Mouse (Mus musculus): ENCODE results near the gene Tenm4. TPM values are rescaled to one million over a fixed set of nuclear protein-coding genes. Genes with fewer than 3 reads are reported as not detected.

Tenm4 gene
- total and polyA plus RNA-seq, 2 experiments, result 0.09 to 0.11 TPM

GRCm38 (mm10) chr7:96413822-96414221 is 242.8 kb downstream of the Tenm4 start:
- Histone ChIP-seq H3K9ac (ENCODE audit: low read depth, low read length) (no peak overlapping the region), H3K27ac (replicated peaks; ENCODE audit: insufficient read depth, low read depth, low read length) (no peak overlapping the region), H3K79me2 (ENCODE audit: control insufficient read depth, insufficient read depth, low read length) (no peaks in the 10 kb centered on the region), H3K27me3 (ENCODE audit: control insufficient read depth, insufficient read depth, low read length) (no peaks in the 10 kb centered on the region), H3K4me3 (ENCODE audit: insufficient read depth, low read depth, low read length) (no peak overlapping the region), H3K4me1 (ENCODE audit: control insufficient read depth, insufficient read depth, low read length) (no peaks in the 10 kb centered on the region), H3K36me3 (ENCODE audit: control insufficient read depth, insufficient read depth, low read length) (no peaks in the 10 kb centered on the region)
- 38% methylated on average over 1 of the region's 1 CpGs for WGBS
- DNase-seq (ENCODE audit: extremely low read depth, low read depth, low spot score), result no peak
- TF ChIP-seq POLR2A (IDR thresholded peaks at IDR 0.05; ENCODE audit: extremely low read depth, insufficient read depth, low read length) (no peak), CTCF (IDR thresholded peaks at IDR 0.05; ENCODE audit: low read depth, low read length) (no peak)

GRCm38 (mm10) chr7:96414290-96415055 is 243.4 kb downstream of the Tenm4 start:
- H3K27me3 ChIP-seq (ENCODE audit: control insufficient read depth, insufficient read depth, low read length), result no peaks in the 10 kb centered on the region
- no peak overlapping the region for H3K9ac ChIP-seq (ENCODE audit: low read depth, low read length)
- no peak for DNase-seq (ENCODE audit: extremely low read depth, low read depth, low spot score)
- no peak for TF ChIP-seq POLR2A (IDR thresholded peaks at IDR 0.05; ENCODE audit: extremely low read depth, insufficient read depth, low read length)
- no peak for TF ChIP-seq CTCF (IDR thresholded peaks at IDR 0.05; ENCODE audit: low read depth, low read length)
- no peak overlapping the region for H3K4me3 ChIP-seq (ENCODE audit: insufficient read depth, low read depth, low read length)
- H3K4me1 ChIP-seq (ENCODE audit: control insufficient read depth, insufficient read depth, low read length), result no peaks in the 10 kb centered on the region
- H3K27ac ChIP-seq (replicated peaks; ENCODE audit: insufficient read depth, low read depth, low read length), result no peak overlapping the region
- no peaks in the 10 kb centered on the region for H3K79me2 ChIP-seq (ENCODE audit: control insufficient read depth, insufficient read depth, low read length)
- H3K36me3 ChIP-seq (ENCODE audit: control insufficient read depth, insufficient read depth, low read length), result no peaks in the 10 kb centered on the region
- 62% methylated on average over 9 of the region's 9 CpGs for WGBS

- TF ChIP-seq POLR2A (IDR thresholded peaks at IDR 0.05; ENCODE audit: extremely low read depth, insufficient read depth, low read length) (no peak), CTCF (IDR thresholded peaks at IDR 0.05; ENCODE audit: low read depth, low read length) (no peak)
- H3K79me2 ChIP-seq (ENCODE audit: control insufficient read depth, insufficient read depth, low read length), result no peaks in the 10 kb centered on the region
- H3K36me3 ChIP-seq (ENCODE audit: control insufficient read depth, insufficient read depth, low read length), result no peaks in the 10 kb centered on the region
- no peaks in the 10 kb centered on the region for H3K4me1 ChIP-seq (ENCODE audit: control insufficient read depth, insufficient read depth, low read length)
- no peaks in the 10 kb centered on the region for H3K27me3 ChIP-seq (ENCODE audit: control insufficient read depth, insufficient read depth, low read length)
- no peak overlapping the region for H3K4me3 ChIP-seq (ENCODE audit: insufficient read depth, low read depth, low read length)
- no peak overlapping the region for H3K27ac ChIP-seq (replicated peaks; ENCODE audit: insufficient read depth, low read depth, low read length)
- no peak for DNase-seq (ENCODE audit: extremely low read depth, low read depth, low spot score)
- 82% methylated on average over 13 of the region's 13 CpGs for WGBS
- no peak overlapping the region for H3K9ac ChIP-seq (ENCODE audit: low read depth, low read length)
Observed at GRCm38 (mm10) chr7:96417251-96418004, 246.4 kb downstream of the Tenm4 start.

- H3K27me3 ChIP-seq (ENCODE audit: control insufficient read depth, insufficient read depth, low read length), result no peaks in the 10 kb centered on the region
- H3K9ac ChIP-seq (ENCODE audit: low read depth, low read length), result no peak overlapping the region
- no peaks in the 10 kb centered on the region for H3K36me3 ChIP-seq (ENCODE audit: control insufficient read depth, insufficient read depth, low read length)
- H3K79me2 ChIP-seq (ENCODE audit: control insufficient read depth, insufficient read depth, low read length), result no peaks in the 10 kb centered on the region
- H3K4me3 ChIP-seq (ENCODE audit: insufficient read depth, low read depth, low read length), result no peak overlapping the region
- no peaks in the 10 kb centered on the region for H3K4me1 ChIP-seq (ENCODE audit: control insufficient read depth, insufficient read depth, low read length)
- 62% methylated on average over 3 of the region's 3 CpGs for WGBS
- H3K27ac ChIP-seq (replicated peaks; ENCODE audit: insufficient read depth, low read depth, low read length), result no peak overlapping the region
- no peak for TF ChIP-seq POLR2A (IDR thresholded peaks at IDR 0.05; ENCODE audit: extremely low read depth, insufficient read depth, low read length)
- TF ChIP-seq CTCF (IDR thresholded peaks at IDR 0.05; ENCODE audit: low read depth, low read length), result no peak
- no peak for DNase-seq (ENCODE audit: extremely low read depth, low read depth, low spot score)
Observed at GRCm38 (mm10) chr7:96418146-96418545, 247.1 kb downstream of the Tenm4 start.

GRCm38 (mm10) chr7:96420045-96420444 is 249.0 kb downstream of the Tenm4 start:
- Histone ChIP-seq H3K9ac (ENCODE audit: low read depth, low read length) (no peak overlapping the region), H3K36me3 (ENCODE audit: control insufficient read depth, insufficient read depth, low read length) (no peaks in the 10 kb centered on the region), H3K4me1 (ENCODE audit: control insufficient read depth, insufficient read depth, low read length) (no peaks in the 10 kb centered on the region), H3K27ac (replicated peaks; ENCODE audit: insufficient read depth, low read depth, low read length) (no peak overlapping the region), H3K27me3 (ENCODE audit: control insufficient read depth, insufficient read depth, low read length) (no peaks in the 10 kb centered on the region), H3K4me3 (ENCODE audit: insufficient read depth, low read depth, low read length) (no peak overlapping the region), H3K79me2 (ENCODE audit: control insufficient read depth, insufficient read depth, low read length) (no peaks in the 10 kb centered on the region)
- TF ChIP-seq CTCF (IDR thresholded peaks at IDR 0.05; ENCODE audit: low read depth, low read length), result no peak
- TF ChIP-seq POLR2A (IDR thresholded peaks at IDR 0.05; ENCODE audit: extremely low read depth, insufficient read depth, low read length), result no peak
- WGBS, result 84% methylated on average over 3 of the region's 3 CpGs
- DNase-seq (ENCODE audit: extremely low read depth, low read depth, low spot score), result no peak

Data from liver, adult 2 months (tissue).